Mouse (Mus musculus) hindbrain, embryonic 10.5 days (tissue): ENCODE data around the gene Glb1. TPM values are rescaled to one million over a fixed set of nuclear protein-coding genes. Genes with fewer than 3 reads are reported as not detected.

ENCODE experiments used
- DNase-seq: peaks from one replicate; pipeline ENCODE4 v3.0.0-alpha.2; 2017; ENCODE audit warnings: low spot score
- H3K27ac ChIP-seq: fragments of 300-500 bp; sonication (generic); 2 replicates; pipeline ENCODE4 v1.5.1; 2016; ENCODE audit warnings: mild to moderate bottlenecking, moderate library complexity
- H3K27me3 ChIP-seq: fragments of 300-500 bp; sonication (generic); 2 replicates; pipeline ENCODE4 v1.6.1; 2016; ENCODE audit warnings: mild to moderate bottlenecking; ENCODE audit not compliant: poor library complexity, insufficient read depth, severe bottlenecking
- H3K36me3 ChIP-seq: fragments of 300-500 bp; sonication (generic); 2 replicates; pipeline ENCODE4 v1.6.1; 2016; ENCODE audit warnings: mild to moderate bottlenecking, moderate library complexity
- H3K4me1 ChIP-seq: fragments of 300-500 bp; sonication (generic); replicated peaks from 2 replicates; pipeline ENCODE4 v1.6.1; 2016; ENCODE audit warnings: mild to moderate bottlenecking
- H3K4me3 ChIP-seq: fragments of 300-500 bp; sonication (generic); 2 replicates; pipeline ENCODE4 v1.5.1; 2016; ENCODE audit warnings: mild to moderate bottlenecking, moderate library complexity
- H3K9me3 ChIP-seq: fragments of 300-500 bp; sonication (generic); 2 replicates; pipeline ENCODE4 v1.6.1; 2016; ENCODE audit warnings: mild to moderate bottlenecking, moderate library complexity
- WGBS: fragments of 180-500 bp; shearing (Covaris S2); methylation state at CpG from one replicate; pipeline ENCODE4 v1.1.7; 2016; 5-methylcytosine and 5-hydroxymethylcytosine counted together
- polyA plus RNA-seq: library from polyadenylated mRNA; unstranded; fragments of >200 nt; fragmentation: Nextera tagmentation; extraction: Ambion mirVana; gene quantifications from 2 replicates; pipeline ENCODE4 v1.2.1, GENCODE M21; 2016

Glb1 gene
- polyA plus RNA-seq, 1 experiment from 2014 or later, result 23.1 TPM

- no peaks in the 10 kb centered on the region for H3K9me3 ChIP-seq
- peak; percentile 91 for DNase-seq
- WGBS, result 12% methylated on average over 11 of the region's 11 CpGs
- 0 out of 2 replicates have a peak, but pooled peaks cover 3% of the 10 kb centered on the region for H3K36me3 ChIP-seq
- H3K27ac ChIP-seq, result no peak overlapping the region
- no peaks in the 10 kb centered on the region for H3K27me3 ChIP-seq
- H3K4me3 ChIP-seq, result peak overlapping the region; percentile 16; the same call in 1 of the 2 replicates
- H3K4me1 ChIP-seq, result peaks cover 4% of the 10 kb centered on the region
Observed at GRCm38 (mm10) chr9:114498218-114498617, 97.3 kb downstream of the Glb1 start.

- Histone ChIP-seq H3K36me3 (peaks cover 9% of the 10 kb centered on the region), H3K27ac (no peak overlapping the region), H3K9me3 (no peaks in the 10 kb centered on the region), H3K4me3 (peak overlapping the region; percentile 24; the same call in 1 of the 2 replicates), H3K4me1 (peaks cover 4% of the 10 kb centered on the region), H3K27me3 (no peaks in the 10 kb centered on the region)
- 23% methylated on average over 15 of the region's 15 CpGs for WGBS
- DNase-seq, result peak; percentile 72
Observed at GRCm38 (mm10) chr9:114499783-114500515, 99.1 kb downstream of the Glb1 start.

DNA sequence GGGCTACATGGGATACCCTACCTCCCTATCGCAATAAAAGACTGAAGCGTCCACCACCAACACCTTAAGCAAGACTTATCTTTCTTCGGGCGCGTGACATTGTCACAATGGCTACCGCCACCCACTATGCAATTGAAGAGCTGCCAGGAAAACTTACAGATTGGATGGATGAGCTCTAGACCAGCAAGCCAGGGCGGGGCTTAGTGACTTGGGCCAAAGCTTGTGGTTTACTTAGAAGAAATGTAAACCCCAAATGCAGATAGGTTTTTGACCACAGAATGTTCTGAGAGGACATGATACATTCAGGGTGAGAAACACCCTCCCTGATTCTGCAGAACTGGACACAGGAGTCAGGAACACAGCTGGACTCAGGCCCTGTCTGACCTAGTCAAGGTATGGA is 100.2 kb downstream of the Glb1 start:
- DNase-seq, result no peak
- H3K9me3 ChIP-seq, result no peaks in the 10 kb centered on the region
- H3K27me3 ChIP-seq, result no peaks in the 10 kb centered on the region
- 97% methylated on average over 7 of the region's 7 CpGs for WGBS
- H3K4me3 ChIP-seq, result no peak overlapping the region
- peaks cover 13% of the 10 kb centered on the region for H3K36me3 ChIP-seq
- no peak overlapping the region for H3K27ac ChIP-seq
- H3K4me1 ChIP-seq, result peaks cover 4% of the 10 kb centered on the region

- no peaks in the 10 kb centered on the region for H3K9me3 ChIP-seq
- DNase-seq, result no peak
- H3K4me1 ChIP-seq, result peaks cover 4% of the 10 kb centered on the region
- 95% methylated on average over 11 of the region's 11 CpGs for WGBS
- H3K36me3 ChIP-seq, result peaks cover 21% of the 10 kb centered on the region
- H3K4me3 ChIP-seq, result no peak overlapping the region
- H3K27me3 ChIP-seq, result no peaks in the 10 kb centered on the region
- no peak overlapping the region for H3K27ac ChIP-seq
Observed at GRCm38 (mm10) chr9:114501913-114502312, 101.0 kb downstream of the Glb1 start.

- H3K9me3 ChIP-seq, result no peaks in the 10 kb centered on the region
- peaks cover 4% of the 10 kb centered on the region for H3K4me1 ChIP-seq
- peaks cover 30% of the 10 kb centered on the region for H3K36me3 ChIP-seq
- no peaks in the 10 kb centered on the region for H3K27me3 ChIP-seq
- DNase-seq, result no peak
- no peak overlapping the region for H3K4me3 ChIP-seq
- 71% methylated on average over 15 of the region's 15 CpGs for WGBS
- no peak overlapping the region for H3K27ac ChIP-seq
Observed at GRCm38 (mm10) chr9:114502711-114503427, 102.0 kb downstream of the Glb1 start.

DNA sequence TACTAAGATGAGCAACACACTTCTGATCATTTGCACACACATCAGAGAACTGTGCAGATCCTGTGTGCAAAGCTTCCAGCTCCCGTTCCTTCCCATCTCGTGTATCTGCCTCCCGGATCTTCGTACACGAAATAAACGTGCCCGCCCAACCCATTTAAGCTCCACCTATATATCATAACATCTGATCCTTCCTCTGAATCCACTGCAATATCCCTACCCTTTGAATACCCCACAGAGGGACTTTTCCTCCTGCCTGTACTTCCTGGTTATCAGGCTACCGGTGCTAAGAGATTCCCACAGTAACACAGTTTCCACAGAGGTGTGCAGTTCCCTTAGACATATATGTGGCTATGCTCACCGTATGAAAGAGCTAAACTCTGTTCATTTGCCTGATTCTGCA is 103.9 kb downstream of the Glb1 start, which contains the start of gene Ccr4:
Ccr4 (minus strand) TSS at position 101 of the 400 bp plus-strand sequence.
- H3K27me3 ChIP-seq, result no peaks in the 10 kb centered on the region
- 88% methylated on average over 9 of the region's 9 CpGs for WGBS
- H3K4me1 ChIP-seq, result no peaks in the 10 kb centered on the region

DNA sequence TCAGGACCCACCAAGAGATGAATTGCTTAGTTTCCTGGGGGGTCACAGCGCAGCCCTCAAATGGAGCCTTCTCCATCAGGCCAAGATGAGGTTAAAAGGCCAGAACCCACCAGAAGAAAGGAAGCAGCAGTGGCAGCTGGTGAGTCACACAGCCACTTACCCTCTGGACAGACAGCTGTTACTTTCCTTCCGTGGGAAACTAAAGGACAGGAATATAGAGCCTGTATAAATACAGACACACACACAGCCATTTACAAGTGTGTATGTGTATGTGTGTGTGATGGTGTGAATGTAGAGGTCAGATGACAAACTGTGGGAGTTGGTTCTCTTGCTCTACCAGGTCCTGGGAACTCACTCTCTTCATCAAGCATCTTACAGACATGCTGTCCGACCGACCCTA is 105.7 kb downstream of the Glb1 start:
- H3K4me1 ChIP-seq, result no peaks in the 10 kb centered on the region
- H3K27ac ChIP-seq, result no peak overlapping the region
- H3K27me3 ChIP-seq, result no peaks in the 10 kb centered on the region
- DNase-seq, result no peak
- peaks cover 26% of the 10 kb centered on the region for H3K9me3 ChIP-seq
- H3K4me3 ChIP-seq, result no peak overlapping the region
- 84% methylated on average over 4 of the region's 4 CpGs for WGBS
- H3K36me3 ChIP-seq, result peaks cover 65% of the 10 kb centered on the region

More for the DNA sequence above, 103.9 kb downstream of the Glb1 start, which contains the start of gene Ccr4:
- H3K27ac ChIP-seq, result no peak within 1 kb of the TSS
- H3K9me3 ChIP-seq, result peaks cover 14% of the 10 kb centered on the region
- H3K4me3 ChIP-seq, result no peak within 1 kb of the TSS
- no peak for DNase-seq
- H3K36me3 ChIP-seq, result peaks cover 50% of the 10 kb centered on the region

- Histone ChIP-seq H3K36me3 (peaks cover 73% of the 10 kb centered on the region), H3K4me3 (no peak overlapping the region), H3K27me3 (no peaks in the 10 kb centered on the region), H3K27ac (no peak overlapping the region), H3K9me3 (peaks cover 35% of the 10 kb centered on the region), H3K4me1 (no peaks in the 10 kb centered on the region)
- 93% methylated on average over 9 of the region's 9 CpGs for WGBS
- DNase-seq, result no peak
Observed at GRCm38 (mm10) chr9:114507421-114507820, 106.5 kb downstream of the Glb1 start.

DNA sequence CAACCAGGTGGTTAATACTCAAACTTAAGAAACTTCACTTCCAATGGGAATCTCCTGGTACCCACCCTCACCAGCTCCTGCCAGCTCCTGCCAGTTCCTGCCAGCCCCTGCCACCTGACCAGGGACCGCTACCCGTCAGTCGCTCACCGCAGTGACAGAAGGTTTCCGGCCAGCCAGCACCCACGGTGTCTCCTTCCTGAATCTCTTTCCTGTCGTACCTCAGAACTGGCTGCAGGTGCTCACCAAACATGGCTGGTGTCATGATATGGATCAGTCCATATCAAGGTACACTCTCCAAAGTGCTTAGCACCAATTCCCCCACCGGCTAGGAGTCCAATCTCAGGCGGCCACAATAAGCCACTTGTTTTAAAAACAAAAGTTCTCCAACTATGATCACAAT is 108.9 kb downstream of the Glb1 start:
- Histone ChIP-seq H3K36me3 (peaks cover 92% of the 10 kb centered on the region), H3K4me1 (no peaks in the 10 kb centered on the region), H3K27me3 (no peaks in the 10 kb centered on the region), H3K4me3 (no peak overlapping the region), H3K9me3 (peaks cover 58% of the 10 kb centered on the region), H3K27ac (no peak overlapping the region)
- no peak for DNase-seq
- 97% methylated on average over 9 of the region's 9 CpGs for WGBS

DNA sequence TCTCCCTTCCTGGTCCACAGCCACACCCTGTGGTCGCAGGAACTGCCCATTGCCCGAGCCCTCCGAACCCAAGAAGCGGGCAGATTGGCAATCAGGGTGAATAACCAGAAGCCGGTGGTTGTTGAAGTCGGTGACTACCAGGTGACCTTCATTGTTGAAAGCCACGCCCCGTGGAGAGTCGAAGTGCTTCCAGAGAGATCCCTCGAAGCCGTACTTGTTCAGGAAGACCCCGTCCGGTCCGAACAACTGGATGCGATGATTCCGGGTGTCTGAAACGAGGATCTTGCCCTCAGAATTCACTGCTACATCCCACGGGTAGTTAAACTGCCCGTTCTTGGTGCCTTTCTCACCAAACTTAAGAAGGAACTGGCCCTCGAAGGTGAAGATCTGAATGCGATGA is 112.0 kb downstream of the Glb1 start:
- H3K9me3 ChIP-seq, result peaks cover 76% of the 10 kb centered on the region
- no peak overlapping the region for H3K27ac ChIP-seq
- H3K36me3 ChIP-seq, result peaks cover 100% of the 10 kb centered on the region
- H3K4me3 ChIP-seq, result no peak overlapping the region
- 98% methylated on average over 21 of the region's 21 CpGs for WGBS
- H3K27me3 ChIP-seq, result no peaks in the 10 kb centered on the region
- H3K4me1 ChIP-seq, result no peaks in the 10 kb centered on the region
- no peak for DNase-seq

- Histone ChIP-seq H3K27me3 (no peaks in the 10 kb centered on the region), H3K36me3 (peaks cover 83% of the 10 kb centered on the region), H3K4me1 (peaks cover 10% of the 10 kb centered on the region; the same call in 1 of the 2 replicates), H3K27ac (no peak within 1 kb of the TSS), H3K4me3 (no peak within 1 kb of the TSS), H3K9me3 (peaks cover 60% of the 10 kb centered on the region)
- WGBS, result 92% methylated on average over 11 of the region's 11 CpGs
- no peak for DNase-seq
Observed at GRCm38 (mm10) chr9:114515364-114515763, 114.5 kb downstream of the Glb1 start, which contains the start of gene C130032M10Rik. Gene C130032M10Rik (plus strand): TSS chr9:114515697.

DNA sequence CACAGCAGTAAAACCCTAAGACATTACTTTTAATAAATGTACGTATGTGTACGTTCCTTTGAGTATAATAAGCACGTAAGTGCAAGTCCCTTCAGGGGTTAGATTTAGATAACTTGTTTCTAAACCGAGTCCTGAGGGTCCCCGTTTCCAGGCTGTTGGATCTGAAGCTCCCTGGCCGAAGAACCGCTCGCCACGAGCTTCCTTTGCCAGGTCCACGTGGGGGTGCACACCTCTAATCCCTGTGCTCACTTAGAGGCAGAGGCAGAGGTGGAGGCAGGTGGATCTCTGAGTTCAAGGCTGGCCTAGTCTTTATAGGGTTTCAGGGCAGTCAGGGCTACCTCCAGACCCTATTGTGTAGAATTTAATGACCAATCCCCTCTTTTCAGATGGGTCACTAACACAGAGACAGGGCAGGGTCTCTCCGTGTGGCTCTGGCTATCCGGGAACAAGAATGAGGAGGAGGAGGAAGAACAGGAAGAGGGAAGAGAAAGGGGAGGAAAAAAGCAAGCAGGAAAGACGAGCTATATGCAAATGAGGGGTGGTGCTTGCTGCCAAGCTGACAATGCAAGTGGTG is 117.1 kb downstream of the Glb1 start:
- Histone ChIP-seq H3K4me3 (no peak overlapping the region), H3K36me3 (peaks cover 67% of the 10 kb centered on the region), H3K27me3 (no peaks in the 10 kb centered on the region), H3K27ac (no peak overlapping the region), H3K4me1 (peaks cover 21% of the 10 kb centered on the region; the same call in 1 of the 2 replicates), H3K9me3 (peaks cover 36% of the 10 kb centered on the region)
- no peak for DNase-seq
- WGBS, result 86% methylated on average over 13 of the region's 13 CpGs
